Mouse (Mus musculus) kidney, postnatal 14 days (tissue): ENCODE results near the gene Hfe.
"Not testable (repeated sequence)": the region's sequence is repeated elsewhere in the genome, so short reads cannot be mapped to it uniquely, and the experiment has no call there.

Experiments
- DNase-seq: peaks from one replicate; pipeline ENCODE4 v3.0.0; 2022; ENCODE audit warnings: mixed read lengths

Hfe gene

GRCm38 (mm10) chr13:23683755-23684281 lies 26.8 kb downstream of the Hfe start, which contains the start of the genes Hist1h2ac and Hist1h2bc:
TSS of gene Hist1h2ac (minus strand) at chr13:23683948.
TSS of gene Hist1h2bc (plus strand) at chr13:23684199.
- peak; percentile 91 for DNase-seq

- DNase-seq, result not testable (repeated sequence)
These were observed 27.5 kb downstream of the Hfe start for GRCm38 (mm10) chr13:23682947-23683754.

GRCm38 (mm10) chr13:23682623-23682946 lies 28.1 kb downstream of the Hfe start:
- DNase-seq, result no peak

GRCm38 (mm10) chr13:23681990-23682582 lies 28.6 kb downstream of the Hfe start:
- no peak for DNase-seq

GRCm38 (mm10) chr13:23662536-23662935 lies 48.1 kb downstream of the Hfe start:
- DNase-seq, result no peak

GRCm38 (mm10) chr13:23659636-23660366 lies 50.9 kb downstream of the Hfe start:
- no peak for DNase-seq
